Comparison of ENCODE assay signal across 30 mouse cellular contexts in the genomic region with DNA sequence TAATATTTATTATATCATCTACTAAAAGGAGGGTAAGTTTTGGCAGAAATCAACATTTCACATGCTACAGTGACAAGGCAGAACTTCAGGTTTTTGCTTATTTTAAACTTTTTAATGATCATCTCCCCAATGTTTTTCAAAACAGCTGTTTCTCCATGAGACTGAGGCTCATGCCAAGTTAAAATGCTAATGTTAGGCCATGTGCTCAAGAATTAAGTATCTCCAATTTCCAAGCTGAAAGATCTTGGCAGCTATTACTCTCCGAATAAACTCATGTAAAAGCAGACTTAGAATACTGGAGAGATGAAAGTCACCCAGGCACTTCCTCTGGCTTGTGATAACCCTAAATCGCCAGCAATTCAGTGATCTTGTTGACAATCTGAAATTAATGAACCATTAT.
DNase-seq lines count a peak whose midpoint lies in the region; ATAC-seq and TF ChIP-seq lines count a peak whose summit lies in the region.
"Had no signal": no experiment of that assay in that cellular context is flagged by ENCODE, and none has a peak within 500 bp of the region (broad histone marks: within the 10 kb centered on the region; RNA-seq: fewer than 3 reads in every experiment).

No protein-coding gene starts in this region.

- no peak for ATAC-seq in hindbrain, postnatal 0 days
- no peak for ATAC-seq in hindbrain, embryonic 14.5 days (ENCODE audit: low FRiP score)
- ATAC-seq in lung, embryonic 14.5 days (ENCODE audit: insufficient read depth): no peak
- peak; percentile 74 for ATAC-seq in forebrain, embryonic 16.5 days
- ATAC-seq: intestine, embryonic 16.5 days; liver, embryonic 12.5 days; liver, postnatal 0 days; lung, postnatal 0 days; midbrain, embryonic 13.5 days had no signal

- no peaks in the 10 kb centered on the region for H3K4me1 ChIP-seq in hindbrain, postnatal 0 days (ENCODE audit: insufficient read depth, low read length)
- no peaks in the 10 kb centered on the region for H3K4me1 ChIP-seq in hindbrain, embryonic 14.5 days (replicated peaks; ENCODE audit: control insufficient read depth, insufficient read depth, low read length)
- H3K4me1 ChIP-seq in lung, embryonic 14.5 days (ENCODE audit: insufficient read depth): no peaks in the 10 kb centered on the region
- no peaks in the 10 kb centered on the region for H3K4me1 ChIP-seq in forebrain, embryonic 16.5 days (replicated peaks; ENCODE audit: control insufficient read depth, insufficient read depth, low read length)
- H3K4me1 ChIP-seq: embryonic facial prominence, embryonic 15.5 days; heart, embryonic 10.5 days; heart, embryonic 15.5 days; liver, embryonic 12.5 days; midbrain, embryonic 13.5 days; neural tube, embryonic 15.5 days; stomach, embryonic 15.5 days had no signal

- no peaks in the 10 kb centered on the region for H3K9me3 ChIP-seq in hindbrain, postnatal 0 days (ENCODE audit: low read length)
- no peaks in the 10 kb centered on the region for H3K9me3 ChIP-seq in hindbrain, embryonic 14.5 days (ENCODE audit: control insufficient read depth, low read length)
- H3K9me3 ChIP-seq in lung, embryonic 14.5 days (ENCODE audit: low read depth, low read length): no peaks in the 10 kb centered on the region
- no peaks in the 10 kb centered on the region for H3K9me3 ChIP-seq in forebrain, embryonic 16.5 days (ENCODE audit: control insufficient read depth, low read length)
- H3K9me3 ChIP-seq: embryonic facial prominence, embryonic 15.5 days; heart, embryonic 10.5 days; heart, embryonic 15.5 days; liver, embryonic 12.5 days; midbrain, embryonic 13.5 days; neural tube, embryonic 15.5 days; stomach, embryonic 15.5 days had no signal

- H3K9ac ChIP-seq in hindbrain, postnatal 0 days (replicated peaks; ENCODE audit: low read length): no peak overlapping the region
- H3K9ac ChIP-seq in hindbrain, embryonic 14.5 days: no peak overlapping the region
- H3K9ac ChIP-seq in lung, embryonic 14.5 days: no peak overlapping the region
- H3K9ac ChIP-seq in forebrain, embryonic 16.5 days (replicated peaks; ENCODE audit: low read depth, low read length): no peak overlapping the region
- H3K9ac ChIP-seq: embryonic facial prominence, embryonic 15.5 days; heart, embryonic 15.5 days; liver, embryonic 12.5 days; liver, postnatal 0 days; midbrain, embryonic 13.5 days; neural tube, embryonic 15.5 days; stomach, embryonic 15.5 days had no signal

- no peak overlapping the region for H3K27ac ChIP-seq in hindbrain, postnatal 0 days
- no peak overlapping the region for H3K27ac ChIP-seq in hindbrain, embryonic 14.5 days
- no peak overlapping the region for H3K27ac ChIP-seq in lung, embryonic 14.5 days (ENCODE audit: low read depth)
- H3K27ac ChIP-seq in forebrain, embryonic 16.5 days (ENCODE audit: low read length): no peak overlapping the region
- H3K27ac ChIP-seq: embryonic facial prominence, embryonic 15.5 days; heart, embryonic 10.5 days; heart, embryonic 15.5 days; liver, embryonic 12.5 days; macrophage; midbrain, embryonic 13.5 days; neural tube, embryonic 15.5 days; stomach, embryonic 15.5 days had no signal

- no peak overlapping the region for H3K4me3 ChIP-seq in hindbrain, postnatal 0 days (ENCODE audit: low read length)
- H3K4me3 ChIP-seq in hindbrain, embryonic 14.5 days (replicated peaks; ENCODE audit: low read length): no peak overlapping the region
- H3K4me3 ChIP-seq in lung, embryonic 14.5 days (ENCODE audit: low read depth, low read length): no peak overlapping the region
- H3K4me3 ChIP-seq in forebrain, embryonic 16.5 days (replicated peaks; ENCODE audit: low read length): no peak overlapping the region
- H3K4me3 ChIP-seq: embryonic facial prominence, embryonic 15.5 days; heart, embryonic 10.5 days; heart, embryonic 15.5 days; liver, embryonic 12.5 days; midbrain, embryonic 13.5 days; neural tube, embryonic 15.5 days; stomach, embryonic 15.5 days had no signal

- WGBS in hindbrain, postnatal 0 days: 58% methylated on average over 2 of the region's 2 CpGs
- WGBS in hindbrain, embryonic 14.5 days: 81% methylated on average over 2 of the region's 2 CpGs
- WGBS in lung, embryonic 14.5 days: 50% methylated on average over 2 of the region's 2 CpGs
- WGBS in forebrain, embryonic 16.5 days: 51% methylated on average over 2 of the region's 2 CpGs

- H3K27me3 ChIP-seq in hindbrain, postnatal 0 days (ENCODE audit: insufficient read depth, low read length): no peaks in the 10 kb centered on the region
- H3K27me3 ChIP-seq in hindbrain, embryonic 14.5 days (ENCODE audit: control insufficient read depth, insufficient read depth, low read length): no peaks in the 10 kb centered on the region
- no peaks in the 10 kb centered on the region for H3K27me3 ChIP-seq in lung, embryonic 14.5 days (ENCODE audit: insufficient read depth, low read length)
- no peaks in the 10 kb centered on the region for H3K27me3 ChIP-seq in forebrain, embryonic 16.5 days (replicated peaks; ENCODE audit: control insufficient read depth, insufficient read depth, low read length)
- H3K27me3 ChIP-seq: embryonic facial prominence, embryonic 15.5 days; heart, embryonic 15.5 days; liver, embryonic 12.5 days; midbrain, embryonic 13.5 days; neural tube, embryonic 15.5 days; stomach, embryonic 15.5 days had no signal

- no peaks in the 10 kb centered on the region for H3K36me3 ChIP-seq in hindbrain, postnatal 0 days (ENCODE audit: insufficient read depth, low read length)
- H3K36me3 ChIP-seq in hindbrain, embryonic 14.5 days (replicated peaks; ENCODE audit: control insufficient read depth, insufficient read depth): no peaks in the 10 kb centered on the region
- no peaks in the 10 kb centered on the region for H3K36me3 ChIP-seq in lung, embryonic 14.5 days (ENCODE audit: insufficient read depth)
- no peaks in the 10 kb centered on the region for H3K36me3 ChIP-seq in forebrain, embryonic 16.5 days (ENCODE audit: control insufficient read depth, insufficient read depth)
- H3K36me3 ChIP-seq: embryonic facial prominence, embryonic 15.5 days; heart, embryonic 10.5 days; heart, embryonic 15.5 days; liver, embryonic 12.5 days; midbrain, embryonic 13.5 days; neural tube, embryonic 15.5 days; stomach, embryonic 15.5 days had no signal

- peak; percentile 11 for DNase-seq in hindbrain, postnatal 0 days (ENCODE audit: low spot score)
- DNase-seq in hindbrain, embryonic 14.5 days (ENCODE audit: low spot score): no peak
- DNase-seq in lung, embryonic 14.5 days: peak; percentile 57
- DNase-seq in lung, postnatal 10 days: no peak
- DNase-seq in kidney, adult 8-10 months: no peak
- DNase-seq in adrenal gland, adult 2 months: no peak
- DNase-seq: adrenal gland, postnatal 36 days; B cell, adult 2 months; cerebellum, adult 11-12 months; cerebellum, adult 9-11 months; gastrocnemius, postnatal 25 days; heart, adult 11 months; kidney, adult 9 months; kidney, postnatal 10 days; left cerebral cortex, postnatal 4 days; liver, postnatal 0 days; retina, postnatal 1 day; right cerebral cortex, postnatal 14 days; thymus, postnatal 25 days had no signal

- no peak overlapping the region for H3K4me2 ChIP-seq in hindbrain, postnatal 0 days (ENCODE audit: low read depth, low read length)
- no peak overlapping the region for H3K4me2 ChIP-seq in hindbrain, embryonic 14.5 days (replicated peaks)
- H3K4me2 ChIP-seq in lung, embryonic 14.5 days: no peak overlapping the region
- H3K4me2 ChIP-seq in forebrain, embryonic 16.5 days (ENCODE audit: low read length): no peak overlapping the region
- H3K4me2 ChIP-seq: embryonic facial prominence, embryonic 15.5 days; heart, embryonic 15.5 days; liver, embryonic 12.5 days; midbrain, embryonic 13.5 days; neural tube, embryonic 15.5 days; stomach, embryonic 15.5 days had no signal

- no peak for TF ChIP-seq CTCF in hindbrain, postnatal 0 days (IDR thresholded peaks at IDR 0.05; ENCODE audit: low read depth)
- no peak for TF ChIP-seq CTCF in lung, embryonic 14.5 days (IDR thresholded peaks at IDR 0.05; ENCODE audit: low read depth)

Comparison
In these comparisons a context has a peak if more than half of its experiments do, and no peak if none do; other contexts are left out.
1. DNase-seq: peak in hindbrain, postnatal 0 days (single experiment) and lung, embryonic 14.5 days (single experiment); none in hindbrain, embryonic 14.5 days (single experiment), lung, postnatal 10 days (single experiment), kidney, adult 8-10 months (0 of 2) and adrenal gland, adult 2 months (single experiment).